Mouse (Mus musculus): ENCODE data around the gene Nfatc2ip.
A peak's percentile ranks its signal among the peaks of the same experiment; 100 is the strongest.

The Nfatc2ip gene

DNA sequence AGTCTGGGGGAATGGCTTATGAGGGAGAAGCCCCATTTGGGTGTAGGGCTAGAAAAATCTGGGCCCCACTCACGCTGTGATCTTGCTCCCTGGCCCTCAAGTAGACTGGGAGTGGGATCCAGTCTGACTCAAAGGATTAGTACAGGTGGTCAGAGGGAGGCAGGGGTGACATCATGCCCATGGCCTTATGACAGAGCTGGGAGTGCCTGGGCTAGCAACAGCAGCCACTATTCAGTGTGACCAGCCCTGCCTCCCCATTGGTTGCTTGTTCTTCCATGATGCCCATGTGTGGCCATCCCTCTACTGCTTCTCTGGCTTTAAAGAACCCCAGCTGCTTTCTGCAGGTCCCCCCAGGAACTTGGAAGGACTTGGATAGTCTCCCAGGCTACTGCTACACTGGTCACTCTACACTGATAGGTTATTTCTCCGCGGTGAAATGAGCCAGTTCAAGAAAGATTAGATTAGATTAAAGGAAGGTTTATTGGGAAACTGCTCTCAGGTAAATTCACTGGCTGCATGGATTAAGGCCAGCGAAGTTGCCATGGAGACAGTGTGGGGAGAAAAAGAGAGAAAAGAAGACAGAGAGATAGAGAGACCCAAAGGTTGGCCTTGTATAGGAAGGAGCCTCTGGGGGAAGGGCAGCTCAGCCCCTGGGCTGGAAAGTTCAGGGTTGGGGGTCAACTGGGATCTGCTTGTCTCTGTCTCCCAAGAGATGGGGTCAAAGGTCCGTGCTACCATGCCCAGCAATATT is 40.5 kb downstream of the Nfatc2ip start:
- DNase-seq (ENCODE audit: low read depth, low spot score): no peak
- Histone ChIP-seq H3K36me3 (ENCODE audit: control insufficient read depth, insufficient read depth, low read length, poor library complexity, severe bottlenecking) (no peaks in the 10 kb centered on the region), H3K27me3 (ENCODE audit: control insufficient read depth, insufficient read depth, low read length, poor library complexity, severe bottlenecking) (no peaks in the 10 kb centered on the region)

DNA sequence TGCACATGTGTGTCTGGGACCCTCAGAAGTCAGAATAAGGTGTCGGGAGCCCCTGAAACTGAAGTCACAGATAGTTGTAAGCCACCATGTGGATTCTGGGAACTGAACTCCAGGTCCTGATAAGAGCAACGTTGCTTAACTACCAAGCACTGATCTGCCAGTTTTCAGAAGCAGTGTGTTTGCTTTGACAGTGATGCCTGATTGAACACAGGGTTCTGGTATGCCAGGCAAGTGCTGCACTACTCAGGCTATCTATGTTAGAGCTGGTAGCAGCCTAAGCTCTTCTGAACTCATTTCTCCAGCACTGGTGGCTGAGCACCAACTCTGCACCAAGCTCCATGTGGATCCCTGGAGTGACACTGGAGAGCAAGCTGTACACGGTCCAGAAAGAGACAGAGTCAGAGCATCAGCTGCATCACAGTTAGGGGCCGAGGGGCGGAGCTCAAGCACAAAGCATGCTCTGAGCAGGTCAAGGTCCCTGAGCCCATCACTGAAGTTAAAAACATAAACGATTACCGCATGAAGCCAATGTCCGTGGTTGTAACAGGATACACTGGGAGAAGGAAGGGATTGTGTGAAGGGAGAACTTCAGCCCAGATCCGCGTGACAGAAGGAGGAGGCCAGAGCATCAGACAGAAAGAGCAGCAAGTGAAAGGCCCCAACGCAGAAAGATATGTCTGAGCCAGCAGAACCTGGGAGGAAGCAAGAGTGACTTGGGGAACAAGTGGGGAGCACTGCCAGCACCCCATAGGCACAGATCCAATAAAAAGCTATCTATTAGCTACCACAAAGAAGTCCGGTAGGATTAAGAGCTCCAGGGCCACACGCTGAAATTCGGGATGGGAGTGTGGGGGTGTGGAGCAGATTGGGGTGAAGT is 41.6 kb downstream of the Nfatc2ip start:
- no peak for DNase-seq (ENCODE audit: low read depth, low spot score)
- Histone ChIP-seq H3K27me3 (ENCODE audit: control insufficient read depth, insufficient read depth, low read length, poor library complexity, severe bottlenecking) (no peaks in the 10 kb centered on the region), H3K36me3 (ENCODE audit: control insufficient read depth, insufficient read depth, low read length, poor library complexity, severe bottlenecking) (no peaks in the 10 kb centered on the region)

DNA sequence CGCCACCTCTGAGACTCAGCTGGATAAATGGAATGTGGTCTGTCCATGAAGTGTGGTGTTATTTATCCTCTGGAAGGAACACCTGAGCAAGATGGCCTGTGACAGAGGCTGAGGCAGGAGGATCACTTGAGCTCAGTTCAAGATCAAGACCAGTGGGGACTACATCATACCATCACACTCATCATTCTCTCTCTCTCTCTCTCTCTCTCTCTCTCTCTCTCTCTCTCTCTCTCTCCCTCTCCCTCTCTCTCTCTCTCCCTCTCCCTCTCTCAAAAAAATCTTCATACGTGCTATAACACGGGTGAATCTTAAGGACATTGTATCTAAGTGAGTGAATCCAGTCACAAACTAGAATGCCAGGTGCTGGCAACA is 42.6 kb downstream of the Nfatc2ip start:
- DNase-seq (ENCODE audit: low read depth, low spot score): no peak
- H3K27me3 ChIP-seq (ENCODE audit: control insufficient read depth, insufficient read depth, low read length, poor library complexity, severe bottlenecking): no peaks in the 10 kb centered on the region
- no peaks in the 10 kb centered on the region for H3K36me3 ChIP-seq (ENCODE audit: control insufficient read depth, insufficient read depth, low read length, poor library complexity, severe bottlenecking)

DNA sequence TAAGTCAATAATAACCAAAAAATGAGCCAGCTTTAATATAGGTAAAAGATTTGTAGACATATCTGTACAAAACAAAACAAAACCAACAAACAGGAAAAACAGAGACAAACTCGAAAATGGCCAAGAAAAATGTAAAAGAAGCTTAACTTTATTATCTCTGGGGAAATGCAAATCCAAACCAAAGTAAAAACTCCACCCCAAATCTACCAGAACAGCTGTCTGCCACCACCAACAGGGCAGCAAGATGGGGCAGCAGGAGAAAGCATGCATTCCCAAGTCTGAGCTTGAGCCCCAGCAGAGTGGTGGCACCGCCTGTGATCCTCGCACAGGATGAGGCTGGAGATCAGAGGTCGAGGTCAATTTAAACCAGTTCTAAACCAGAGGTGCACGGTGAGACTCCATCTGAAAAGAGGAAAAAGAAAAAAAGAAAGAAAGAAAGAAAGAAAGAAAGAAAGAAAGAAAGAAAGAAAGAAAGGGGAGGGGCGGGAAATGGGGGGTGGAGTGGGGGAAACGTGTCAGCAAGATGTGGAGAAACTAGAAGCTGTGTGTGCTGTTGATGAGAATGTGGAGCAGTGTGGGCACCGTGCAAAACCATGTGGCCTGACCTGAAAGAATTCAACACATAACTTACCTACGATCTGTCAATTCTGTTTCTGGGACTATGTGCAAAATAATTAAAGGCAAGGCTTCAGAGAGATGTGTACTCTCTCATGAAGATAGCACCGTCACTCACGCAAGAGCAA is 43.1 kb downstream of the Nfatc2ip start:
- Histone ChIP-seq H3K27me3 (ENCODE audit: control insufficient read depth, insufficient read depth, low read length, poor library complexity, severe bottlenecking) (no peaks in the 10 kb centered on the region), H3K36me3 (ENCODE audit: control insufficient read depth, insufficient read depth, low read length, poor library complexity, severe bottlenecking) (no peaks in the 10 kb centered on the region)
- no peak for DNase-seq (ENCODE audit: low read depth, low spot score)

DNA sequence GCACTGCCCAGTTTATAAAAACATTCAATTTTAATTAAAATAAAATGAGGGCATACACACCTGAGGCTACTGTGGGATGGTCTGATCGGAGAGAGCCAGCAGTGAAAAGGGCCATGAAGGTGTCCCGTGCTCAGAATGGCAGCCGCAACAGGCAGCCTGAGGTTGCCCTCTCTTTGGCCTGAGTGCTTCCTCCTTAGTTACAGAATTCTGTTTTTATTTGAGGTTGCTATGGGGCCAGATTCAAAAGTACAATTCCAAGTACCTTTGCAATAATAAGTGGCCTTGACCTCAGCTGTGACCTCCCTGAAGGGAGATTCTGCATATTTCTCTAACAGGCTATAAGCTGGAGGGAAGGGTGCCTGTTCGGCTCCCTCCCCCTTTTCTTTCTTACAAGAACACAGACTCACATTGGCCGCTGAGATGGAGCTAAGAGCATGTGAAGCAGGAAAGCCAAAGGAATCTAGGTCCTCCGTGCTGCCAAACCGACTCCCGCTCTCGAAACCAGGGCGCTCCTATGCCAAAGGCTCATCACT is 45.1 kb downstream of the Nfatc2ip start:
- DNase-seq (ENCODE audit: low read depth, low spot score): no peak
- Histone ChIP-seq H3K27me3 (ENCODE audit: control insufficient read depth, insufficient read depth, low read length, poor library complexity, severe bottlenecking) (no peaks in the 10 kb centered on the region), H3K36me3 (ENCODE audit: control insufficient read depth, insufficient read depth, low read length, poor library complexity, severe bottlenecking) (no peaks in the 10 kb centered on the region)

DNA sequence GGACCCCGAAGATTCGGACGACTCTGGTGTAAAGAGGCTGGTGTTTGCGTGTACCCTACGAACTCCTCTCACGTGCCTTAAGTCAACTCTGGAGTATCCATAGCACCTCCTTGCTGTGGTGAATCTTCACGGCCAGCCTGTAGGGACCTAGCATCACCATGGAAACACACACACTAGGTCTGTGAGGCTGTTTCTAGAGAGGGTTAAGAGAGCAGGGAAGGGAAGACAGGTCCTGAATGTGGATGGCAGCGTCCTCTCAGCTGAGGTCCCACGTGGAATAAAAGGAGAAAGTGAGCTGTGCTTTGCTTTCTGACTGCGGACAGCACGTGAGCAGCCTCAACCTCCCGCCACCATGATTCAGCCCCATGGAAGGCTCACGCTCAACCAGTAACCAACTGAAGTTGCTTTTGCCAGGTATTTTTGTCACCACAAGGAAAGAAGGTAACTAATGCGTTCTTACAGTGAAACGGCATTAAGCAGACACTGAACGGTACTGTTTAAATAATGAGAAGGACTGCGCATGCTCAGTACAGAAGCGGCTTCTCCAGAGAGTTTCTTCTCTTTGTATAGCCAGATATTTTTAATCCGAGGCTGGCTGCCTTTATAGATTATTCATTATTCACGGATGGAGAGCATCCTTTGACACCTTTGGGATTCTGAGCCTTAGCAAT is 45.7 kb downstream of the Nfatc2ip start:
- no peaks in the 10 kb centered on the region for H3K36me3 ChIP-seq (ENCODE audit: control insufficient read depth, insufficient read depth, low read length, poor library complexity, severe bottlenecking)
- H3K27me3 ChIP-seq (ENCODE audit: control insufficient read depth, insufficient read depth, low read length, poor library complexity, severe bottlenecking): no peaks in the 10 kb centered on the region
- DNase-seq (ENCODE audit: low read depth, low spot score): no peak

DNA sequence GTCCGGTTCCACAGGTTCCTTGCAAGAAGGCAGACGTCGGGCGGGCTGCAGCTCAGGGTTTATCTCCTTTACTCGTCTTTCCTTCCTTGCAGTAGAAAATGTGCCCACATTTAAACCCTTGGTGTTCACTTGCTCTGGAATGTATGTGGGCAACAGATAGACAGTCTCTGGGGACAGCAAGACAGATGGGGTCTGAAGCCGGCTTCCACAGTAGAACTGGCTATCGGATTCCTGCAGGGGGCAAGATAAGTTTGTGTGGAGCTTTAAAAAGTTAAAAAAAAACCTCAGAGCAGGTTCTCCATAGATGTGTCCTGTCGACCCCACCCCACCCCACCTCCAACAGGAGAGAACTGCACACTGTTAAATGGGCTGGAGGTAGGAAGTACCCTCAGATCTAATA is 48.2 kb downstream of the Nfatc2ip start:
- DNase-seq (ENCODE audit: low read depth, low spot score): no peak
- H3K36me3 ChIP-seq (ENCODE audit: control insufficient read depth, insufficient read depth, low read length, poor library complexity, severe bottlenecking): no peaks in the 10 kb centered on the region
- H3K27me3 ChIP-seq (ENCODE audit: control insufficient read depth, insufficient read depth, low read length, poor library complexity, severe bottlenecking): no peaks in the 10 kb centered on the region

DNA sequence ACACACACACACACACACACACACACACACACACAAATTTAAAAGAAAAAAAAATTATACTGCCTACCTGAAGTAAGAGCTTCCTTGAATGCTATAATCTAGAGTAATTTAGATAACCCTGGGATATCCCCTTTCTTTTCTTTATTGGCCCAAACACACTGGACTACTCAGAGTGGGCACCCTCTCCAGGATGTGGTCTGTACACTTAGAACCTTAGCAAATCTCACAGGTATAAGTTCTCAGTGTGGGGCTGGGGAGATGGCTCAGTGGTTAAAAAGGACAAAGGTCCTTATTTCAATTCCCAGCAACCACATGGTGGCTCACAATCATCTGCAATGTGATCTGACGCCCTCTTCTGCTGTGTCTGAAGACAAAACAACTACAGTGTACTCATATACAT is 49.4 kb downstream of the Nfatc2ip start:
- H3K27me3 ChIP-seq (ENCODE audit: control insufficient read depth, insufficient read depth, low read length, poor library complexity, severe bottlenecking): no peaks in the 10 kb centered on the region
- H3K36me3 ChIP-seq (ENCODE audit: control insufficient read depth, insufficient read depth, low read length, poor library complexity, severe bottlenecking): no peaks in the 10 kb centered on the region
- DNase-seq (ENCODE audit: low read depth, low spot score): no peak

DNA sequence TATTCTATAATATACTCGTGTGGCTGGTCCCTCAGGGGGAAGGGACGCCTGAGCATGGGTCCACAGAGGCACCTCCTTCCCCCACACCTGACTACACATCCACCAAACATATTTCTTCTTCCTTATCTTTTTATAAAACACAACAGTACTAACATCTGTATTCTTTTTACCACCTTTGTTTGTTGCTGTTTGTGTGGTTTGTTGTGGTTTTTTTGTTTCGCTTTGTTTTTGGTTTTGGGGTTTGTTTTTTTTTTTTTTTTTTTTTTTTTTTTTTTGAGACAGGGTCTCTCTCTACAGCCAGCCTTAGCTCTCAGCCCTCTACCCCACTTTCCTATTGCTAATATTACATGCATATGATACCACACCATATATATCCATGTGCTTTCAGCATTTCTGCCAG is 50.6 kb downstream of the Nfatc2ip start:
- H3K27me3 ChIP-seq (ENCODE audit: control insufficient read depth, insufficient read depth, low read length, poor library complexity, severe bottlenecking): no peaks in the 10 kb centered on the region
- H3K36me3 ChIP-seq (ENCODE audit: control insufficient read depth, insufficient read depth, low read length, poor library complexity, severe bottlenecking): no peaks in the 10 kb centered on the region
- no peak for DNase-seq (ENCODE audit: low read depth, low spot score)

DNA sequence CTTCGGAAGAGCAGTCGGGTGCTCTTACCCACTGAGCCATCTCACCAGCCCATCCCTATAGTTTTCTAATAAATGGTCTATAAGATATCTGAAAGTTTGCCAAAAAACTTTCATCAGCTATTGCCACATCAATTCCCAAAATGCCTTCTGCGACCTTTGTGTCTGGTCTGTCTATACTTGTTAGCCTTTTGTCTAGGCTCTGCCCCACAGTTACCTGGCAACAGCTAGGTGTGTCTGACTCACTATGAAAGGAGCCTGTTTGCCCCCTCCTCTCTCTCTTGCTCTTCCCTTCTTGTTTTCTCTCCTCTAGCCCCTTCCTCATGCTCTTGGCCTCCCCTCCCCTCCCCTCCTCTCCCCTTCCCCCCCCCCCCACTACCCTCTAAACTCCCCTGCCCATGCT is 51.0 kb downstream of the Nfatc2ip start:
- Histone ChIP-seq H3K27me3 (ENCODE audit: control insufficient read depth, insufficient read depth, low read length, poor library complexity, severe bottlenecking) (no peaks in the 10 kb centered on the region), H3K36me3 (ENCODE audit: control insufficient read depth, insufficient read depth, low read length, poor library complexity, severe bottlenecking) (no peaks in the 10 kb centered on the region)
- DNase-seq (ENCODE audit: low read depth, low spot score): no peak

DNA sequence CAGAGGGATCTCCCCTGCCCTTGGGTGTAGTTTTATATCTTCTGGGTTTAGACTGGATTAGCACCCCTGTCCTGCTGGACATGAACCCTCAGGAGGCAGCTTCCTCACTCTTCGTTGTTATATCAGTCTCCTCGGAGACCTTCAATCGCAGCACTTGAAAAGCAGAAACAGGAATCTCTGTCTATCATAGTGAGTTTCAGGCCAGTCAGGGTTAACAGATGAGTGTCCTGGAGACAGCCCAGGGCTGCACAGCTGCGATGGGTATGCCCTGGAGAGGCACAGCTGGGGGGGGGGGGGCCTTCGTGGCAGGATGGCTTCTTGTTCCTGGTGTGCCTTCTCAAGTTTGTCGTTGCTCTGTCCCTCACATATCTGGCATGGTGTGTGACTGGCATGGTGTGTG is 55.6 kb downstream of the Nfatc2ip start:
- Histone ChIP-seq H3K36me3 (ENCODE audit: control insufficient read depth, insufficient read depth, low read length, poor library complexity, severe bottlenecking) (no peaks in the 10 kb centered on the region), H3K27me3 (ENCODE audit: control insufficient read depth, insufficient read depth, low read length, poor library complexity, severe bottlenecking) (no peaks in the 10 kb centered on the region)
- peak; percentile 9 for DNase-seq (ENCODE audit: low read depth, low spot score)

DNA sequence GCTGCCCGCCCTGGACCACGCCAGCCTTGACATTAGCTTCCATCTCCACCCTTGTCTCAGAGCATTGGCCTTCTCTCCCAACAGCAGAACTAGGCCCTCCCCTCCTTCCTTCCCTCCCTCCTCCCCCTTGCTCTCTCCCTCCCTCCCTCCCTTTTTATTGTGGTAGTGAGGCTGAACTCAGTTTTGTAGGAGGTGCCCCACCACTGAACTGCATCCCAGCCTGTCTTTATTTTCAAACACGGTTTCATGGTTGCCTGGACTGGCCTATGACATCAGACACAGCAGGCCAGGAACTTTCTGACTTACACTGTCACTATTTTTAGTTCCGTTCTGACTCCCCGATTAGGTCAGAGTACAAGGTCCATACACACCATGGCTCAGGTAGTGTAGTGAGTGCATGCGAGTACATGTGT is 56.3 kb downstream of the Nfatc2ip start:
- Histone ChIP-seq H3K36me3 (ENCODE audit: control insufficient read depth, insufficient read depth, low read length, poor library complexity, severe bottlenecking) (no peaks in the 10 kb centered on the region), H3K27me3 (ENCODE audit: control insufficient read depth, insufficient read depth, low read length, poor library complexity, severe bottlenecking) (no peaks in the 10 kb centered on the region)
- DNase-seq (ENCODE audit: low read depth, low spot score): peak; percentile 30

DNA sequence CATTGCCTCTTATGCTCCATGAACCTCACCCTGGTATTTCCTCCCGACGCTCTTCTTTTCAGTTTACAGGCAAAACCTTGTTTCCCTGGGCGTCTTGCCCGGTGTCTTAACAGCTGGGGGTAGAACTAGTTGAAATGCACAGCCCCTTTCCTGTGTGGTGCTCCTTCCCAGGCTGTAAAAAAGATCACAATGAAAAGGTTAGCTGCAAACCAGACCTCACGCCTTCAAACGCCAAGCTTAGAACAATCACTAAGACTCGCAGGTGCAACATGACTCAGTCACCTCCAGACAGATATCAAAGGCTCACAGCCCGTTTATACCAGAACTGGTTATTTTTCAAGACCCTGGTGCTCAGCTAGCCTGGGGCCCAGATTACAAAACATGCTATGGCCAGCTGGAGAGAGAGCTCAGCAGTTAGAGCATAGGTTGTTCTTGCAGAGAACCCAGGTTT is 57.0 kb downstream of the Nfatc2ip start:
- DNase-seq (ENCODE audit: low read depth, low spot score): no peak
- Histone ChIP-seq H3K27me3 (ENCODE audit: control insufficient read depth, insufficient read depth, low read length, poor library complexity, severe bottlenecking) (no peaks in the 10 kb centered on the region), H3K36me3 (ENCODE audit: control insufficient read depth, insufficient read depth, low read length, poor library complexity, severe bottlenecking) (no peaks in the 10 kb centered on the region)

DNA sequence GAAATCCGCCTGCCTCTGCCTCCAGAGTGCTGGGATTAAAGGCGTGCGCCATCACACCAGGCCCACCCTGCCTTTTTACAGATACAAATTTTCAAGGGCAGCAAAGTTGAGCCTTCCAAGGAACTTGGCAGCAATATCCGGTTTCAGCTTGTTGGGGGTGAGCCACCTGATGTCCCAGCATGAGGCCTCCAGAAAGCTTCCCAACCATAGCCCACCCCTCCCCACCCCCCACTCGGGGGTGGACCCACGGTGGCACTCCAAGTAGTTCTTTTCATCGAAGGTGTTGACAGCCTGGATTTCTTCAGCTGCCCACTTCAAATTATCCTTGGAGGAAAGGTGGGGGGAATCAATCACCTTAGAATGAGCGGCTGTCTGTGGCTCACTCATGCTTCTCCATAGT is 57.6 kb downstream of the Nfatc2ip start:
- H3K36me3 ChIP-seq (ENCODE audit: control insufficient read depth, insufficient read depth, low read length, poor library complexity, severe bottlenecking): no peaks in the 10 kb centered on the region
- H3K27me3 ChIP-seq (ENCODE audit: control insufficient read depth, insufficient read depth, low read length, poor library complexity, severe bottlenecking): no peaks in the 10 kb centered on the region
- DNase-seq (ENCODE audit: low read depth, low spot score): no peak

All from splenic B cell, adult 2 months (primary cell).